ENCODE assay signal across 14 mouse cellular contexts in the genomic region with DNA sequence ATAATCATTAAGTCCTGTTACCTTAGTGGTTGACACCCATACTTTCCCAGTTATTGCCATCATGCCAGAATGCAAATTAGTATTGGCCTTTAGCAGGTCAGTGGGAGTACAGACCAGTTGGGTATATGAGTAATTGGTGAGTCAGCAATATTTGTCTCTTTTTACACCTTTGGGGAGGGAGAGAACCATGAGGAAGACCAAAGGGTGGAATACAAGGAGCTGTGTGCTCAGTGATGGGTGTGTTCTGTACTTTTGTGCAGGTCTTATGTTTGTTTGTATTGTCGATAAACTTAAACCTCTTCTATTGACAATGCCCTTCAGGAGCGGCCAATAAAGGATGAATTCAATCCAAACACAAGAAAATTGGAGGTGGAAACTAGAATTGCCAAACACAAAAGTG.
"Had no signal": no experiment of that assay in that cellular context is flagged by ENCODE, and none has a peak within 500 bp of the region (broad histone marks: within the 10 kb centered on the region; RNA-seq: fewer than 3 reads in every experiment).

No protein-coding gene starts in this region.

- H3K9ac ChIP-seq: limb, embryonic 13.5 days; liver, embryonic 15.5 days; lung, embryonic 14.5 days; midbrain, embryonic 15.5 days; neural tube, embryonic 12.5 days had no signal

- H3K36me3 ChIP-seq: limb, embryonic 13.5 days; midbrain, embryonic 15.5 days; neural tube, embryonic 12.5 days had no signal

- DNase-seq: kidney, adult 11 months; kidney, postnatal 10 days; kidney, postnatal 4 days; left cerebral cortex, postnatal 4 days; lung, embryonic 14.5 days; lung, postnatal 10 days; lung, postnatal 4 days; thymus, postnatal 36 days had no signal

- H3K27me3 ChIP-seq: limb, embryonic 13.5 days; liver, embryonic 15.5 days; midbrain, embryonic 15.5 days; neural tube, embryonic 12.5 days had no signal

- H3K9me3 ChIP-seq: limb, embryonic 13.5 days; liver, embryonic 15.5 days; midbrain, embryonic 15.5 days; neural tube, embryonic 12.5 days had no signal

- H3K4me3 ChIP-seq: limb, embryonic 13.5 days; liver, embryonic 15.5 days; midbrain, embryonic 15.5 days; neural tube, embryonic 12.5 days had no signal

- H3K27ac ChIP-seq: limb, embryonic 13.5 days; liver, embryonic 15.5 days; midbrain, embryonic 15.5 days; neural tube, embryonic 12.5 days had no signal

- H3K4me2 ChIP-seq: limb, embryonic 13.5 days; liver, embryonic 11.5 days; liver, embryonic 15.5 days; lung, embryonic 14.5 days; midbrain, embryonic 11.5 days; midbrain, embryonic 15.5 days; neural tube, embryonic 12.5 days had no signal

- ATAC-seq: midbrain, embryonic 15.5 days had no signal
